Mouse (Mus musculus) forebrain, embryonic 16.5 days (tissue): ENCODE results near the gene Ak7. TPM values are rescaled to one million over a fixed set of nuclear protein-coding genes. Genes with fewer than 3 reads are reported as not detected.

ENCODE experiments used
- ATAC-seq: fragments of 200-750 bp; cut with Nextera tagmentation; 2 replicates; pipeline ENCODE4 v1.8.0; 2017; ENCODE audit warnings: mild to moderate bottlenecking, moderate library complexity
- H3K27ac ChIP-seq: fragments of 300-500 bp; sonication (generic); 2 replicates; pipeline ENCODE4 v1.5.1; 2014; ENCODE audit warnings: low read length, control low read depth
- H3K27me3 ChIP-seq: fragments of 300-500 bp; sonication (generic); replicated peaks from 2 replicates; pipeline ENCODE4 v1.6.1; 2014; ENCODE audit warnings: low read length; ENCODE audit not compliant: control insufficient read depth, insufficient read depth
- H3K36me3 ChIP-seq: fragments of 300-500 bp; sonication (generic); 2 replicates; pipeline ENCODE4 v1.6.1; 2014; ENCODE audit not compliant: control insufficient read depth, insufficient read depth
- H3K4me1 ChIP-seq: fragments of 300-500 bp; sonication (generic); replicated peaks from 2 replicates; pipeline ENCODE4 v1.6.1; 2014; ENCODE audit warnings: low read length; ENCODE audit not compliant: control insufficient read depth, insufficient read depth
- H3K4me2 ChIP-seq: fragments of 300-500 bp; sonication (generic); 2 replicates; pipeline ENCODE4 v1.6.1; 2014; ENCODE audit warnings: mild to moderate bottlenecking, low read length, control low read depth
- H3K4me3 ChIP-seq: fragments of 300-500 bp; sonication (generic); replicated peaks from 2 replicates; pipeline ENCODE4 v1.5.1; 2014; ENCODE audit warnings: mild to moderate bottlenecking, low read length, control low read depth
- H3K9ac ChIP-seq: fragments of 300-500 bp; sonication (generic); replicated peaks from 2 replicates; pipeline ENCODE4 v1.6.1; 2014; ENCODE audit warnings: low read depth, low read length, control low read depth
- H3K9me3 ChIP-seq: fragments of 300-500 bp; sonication (generic); 2 replicates; pipeline ENCODE4 v1.6.1; 2016; ENCODE audit warnings: low read length; ENCODE audit not compliant: control insufficient read depth
- WGBS: fragments of 180-500 bp; shearing (Covaris S2); extraction: QIAGEN DNeasy Blood & Tissue Kit; methylation state at CpG from one replicate; pipeline ENCODE4 v1.1.7; 2014; 5-methylcytosine and 5-hydroxymethylcytosine counted together
- polyA plus RNA-seq: library from polyadenylated mRNA; unstranded; fragments of >200 nt; fragmentation: Nextera tagmentation; extraction: Ambion mirVana; gene quantifications from 2 replicates; pipeline ENCODE4 v1.2.1, GENCODE M21; 2015

The Ak7 gene
- polyA plus RNA-seq, 1 experiment from 2014 or later = 1.2 TPM

DNA sequence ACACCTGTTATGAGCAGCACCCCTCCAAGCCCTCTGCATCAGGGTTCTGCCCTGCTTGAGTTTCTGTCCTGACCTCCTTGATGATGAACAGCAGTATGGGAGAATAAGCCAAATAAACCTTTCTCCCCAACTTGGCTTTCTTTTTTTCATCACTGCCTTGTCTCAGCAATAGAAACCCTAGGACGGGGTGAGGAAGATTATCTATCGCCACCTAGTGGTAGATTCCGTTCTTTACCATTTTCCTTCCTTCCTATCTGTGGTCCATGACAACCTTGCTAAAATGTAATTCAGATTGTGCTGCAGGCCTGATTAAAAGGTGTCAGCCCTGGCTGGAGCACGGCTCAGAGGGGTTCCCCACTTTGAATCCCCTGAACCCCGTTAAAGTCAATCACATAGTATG, 16.9 kb downstream of the Ak7 start:
- peak; percentile 49 for ATAC-seq
- H3K27me3 ChIP-seq = no peaks in the 10 kb centered on the region
- no peaks in the 10 kb centered on the region for H3K36me3 ChIP-seq
- H3K9ac ChIP-seq = no peak overlapping the region
- peaks cover 7% of the 10 kb centered on the region; the same call in 1 of the 2 replicates for H3K4me1 ChIP-seq
- H3K27ac ChIP-seq = no peak overlapping the region
- no peak overlapping the region for H3K4me3 ChIP-seq
- WGBS = 6% methylated on average over 5 of the region's 5 CpGs
- H3K4me2 ChIP-seq = no peak overlapping the region
- no peaks in the 10 kb centered on the region for H3K9me3 ChIP-seq

- peaks cover 7% of the 10 kb centered on the region; the same call in 1 of the 2 replicates for H3K4me1 ChIP-seq
- no peaks in the 10 kb centered on the region for H3K36me3 ChIP-seq
- no peak overlapping the region for H3K4me2 ChIP-seq
- H3K27ac ChIP-seq = no peak overlapping the region
- no peak overlapping the region for H3K4me3 ChIP-seq
- no peaks in the 10 kb centered on the region for H3K9me3 ChIP-seq
- ATAC-seq = no peak
- no peaks in the 10 kb centered on the region for H3K27me3 ChIP-seq
- no peak overlapping the region for H3K9ac ChIP-seq
- WGBS = 52% methylated on average over 1 of the region's 1 CpGs
Measured at GRCm38 (mm10) chr12:105724616-105725015, 18.8 kb downstream of the Ak7 start.

GRCm38 (mm10) chr12:105725736-105726135, 20.0 kb downstream of the Ak7 start:
- Histone ChIP-seq H3K4me2 (no peak overlapping the region), H3K4me3 (no peak overlapping the region), H3K27me3 (no peaks in the 10 kb centered on the region), H3K36me3 (no peaks in the 10 kb centered on the region), H3K9me3 (no peaks in the 10 kb centered on the region), H3K27ac (no peak overlapping the region), H3K9ac (no peak overlapping the region), H3K4me1 (peaks cover 7% of the 10 kb centered on the region; the same call in 1 of the 2 replicates)
- ATAC-seq = no peak
- 80% methylated on average over 13 of the region's 13 CpGs for WGBS

DNA sequence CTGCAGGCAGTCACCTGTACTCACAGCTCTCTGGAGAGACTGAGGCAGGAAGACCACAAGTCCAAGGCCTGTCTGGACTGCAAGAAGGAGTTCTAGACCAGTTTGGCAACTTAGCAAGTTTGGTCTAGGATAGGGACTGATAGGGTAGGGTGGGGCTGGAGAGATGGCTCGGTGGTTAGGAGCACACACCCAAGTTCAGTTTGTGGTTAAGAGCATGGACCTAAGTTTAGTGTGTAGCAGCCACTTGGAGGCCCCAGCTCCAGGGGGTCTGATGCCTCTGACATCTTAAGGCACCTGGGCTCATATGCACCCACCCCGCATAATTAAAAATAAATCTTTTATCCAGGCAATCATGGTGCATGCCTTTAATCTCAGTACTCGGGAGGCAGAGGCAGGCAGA, 21.5 kb downstream of the Ak7 start:
- H3K27ac ChIP-seq = no peak overlapping the region
- H3K4me2 ChIP-seq = no peak overlapping the region
- H3K9me3 ChIP-seq = no peaks in the 10 kb centered on the region
- H3K36me3 ChIP-seq = no peaks in the 10 kb centered on the region
- 96% methylated on average over 3 of the region's 3 CpGs for WGBS
- H3K4me1 ChIP-seq = no peaks in the 10 kb centered on the region
- H3K9ac ChIP-seq = no peak overlapping the region
- H3K4me3 ChIP-seq = no peak overlapping the region
- no peak for ATAC-seq
- H3K27me3 ChIP-seq = no peaks in the 10 kb centered on the region

GRCm38 (mm10) chr12:105727964-105728363, 22.2 kb downstream of the Ak7 start:
- no peaks in the 10 kb centered on the region for H3K9me3 ChIP-seq
- WGBS = 26% methylated on average over 8 of the region's 8 CpGs
- ATAC-seq = no peak

GRCm38 (mm10) chr12:105730851-105731460, 25.2 kb downstream of the Ak7 start:
- WGBS = 87% methylated on average over 6 of the region's 6 CpGs

More at GRCm38 (mm10) chr12:105727964-105728363, 22.2 kb downstream of the Ak7 start:
- H3K27me3 ChIP-seq = no peaks in the 10 kb centered on the region
- no peak overlapping the region for H3K4me2 ChIP-seq
- H3K27ac ChIP-seq = no peak overlapping the region
- H3K4me1 ChIP-seq = no peaks in the 10 kb centered on the region
- H3K36me3 ChIP-seq = no peaks in the 10 kb centered on the region
- no peak overlapping the region for H3K4me3 ChIP-seq
- H3K9ac ChIP-seq = no peak overlapping the region

GRCm38 (mm10) chr12:105733370-105734159, 27.8 kb downstream of the Ak7 start:
- no peak overlapping the region for H3K4me2 ChIP-seq
- H3K36me3 ChIP-seq = no peaks in the 10 kb centered on the region
- no peak overlapping the region for H3K27ac ChIP-seq
- no peak overlapping the region for H3K9ac ChIP-seq
- H3K9me3 ChIP-seq = no peaks in the 10 kb centered on the region
- ATAC-seq = no peak
- WGBS = 74% methylated on average over 9 of the region's 9 CpGs
- no peak overlapping the region for H3K4me3 ChIP-seq
- no peaks in the 10 kb centered on the region for H3K4me1 ChIP-seq
- no peaks in the 10 kb centered on the region for H3K27me3 ChIP-seq

More at GRCm38 (mm10) chr12:105730851-105731460, 25.2 kb downstream of the Ak7 start:
- H3K4me1 ChIP-seq = no peaks in the 10 kb centered on the region
- no peaks in the 10 kb centered on the region for H3K27me3 ChIP-seq
- H3K4me2 ChIP-seq = no peak overlapping the region
- no peak overlapping the region for H3K9ac ChIP-seq
- ATAC-seq = no peak
- H3K27ac ChIP-seq = no peak overlapping the region
- H3K9me3 ChIP-seq = no peaks in the 10 kb centered on the region
- no peaks in the 10 kb centered on the region for H3K36me3 ChIP-seq
- no peak overlapping the region for H3K4me3 ChIP-seq

GRCm38 (mm10) chr12:105735226-105735888, 29.6 kb downstream of the Ak7 start:
- Histone ChIP-seq H3K9me3 (no peaks in the 10 kb centered on the region), H3K27ac (no peak overlapping the region), H3K27me3 (no peaks in the 10 kb centered on the region), H3K4me2 (no peak overlapping the region), H3K4me3 (no peak overlapping the region), H3K36me3 (no peaks in the 10 kb centered on the region), H3K4me1 (no peaks in the 10 kb centered on the region), H3K9ac (no peak overlapping the region)
- 78% methylated on average over 7 of the region's 7 CpGs for WGBS
- no peak for ATAC-seq

- Histone ChIP-seq H3K36me3 (no peaks in the 10 kb centered on the region), H3K9ac (no peak overlapping the region), H3K9me3 (no peaks in the 10 kb centered on the region), H3K27me3 (no peaks in the 10 kb centered on the region), H3K27ac (no peak overlapping the region), H3K4me2 (no peak overlapping the region), H3K4me1 (no peaks in the 10 kb centered on the region), H3K4me3 (no peak overlapping the region)
- WGBS = 91% methylated on average over 6 of the region's 6 CpGs
- no peak for ATAC-seq
Measured at GRCm38 (mm10) chr12:105735889-105736251, 30.1 kb downstream of the Ak7 start.
